Mouse (Mus musculus): ENCODE data around the gene Zfand6. TPM values are rescaled to one million over a fixed set of nuclear protein-coding genes. Genes with fewer than 3 reads are reported as not detected.

The Zfand6 gene
- polyA plus RNA-seq, 1 experiment from 2014 or later, result 153 TPM

DNA sequence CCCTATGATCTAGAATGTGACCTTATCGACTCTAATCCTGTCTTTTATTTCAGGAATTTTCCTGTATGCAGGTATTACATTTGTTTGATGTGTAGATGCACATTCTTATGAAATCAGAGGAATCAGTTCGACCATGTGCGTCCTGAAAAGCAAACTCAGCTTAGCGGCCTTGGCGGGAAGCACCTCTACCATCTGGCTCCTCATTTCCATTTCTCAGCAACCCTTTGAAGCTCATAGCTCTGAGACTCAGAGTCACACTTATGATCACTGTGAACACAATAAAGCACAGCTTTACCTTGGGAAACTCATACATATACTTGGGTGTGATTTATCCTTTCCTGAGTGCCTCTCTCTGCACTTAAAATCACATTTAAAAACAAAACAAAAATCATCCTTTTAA, 21.8 kb downstream of the Zfand6 start:
- no peak for ATAC-seq (replicated peaks; ENCODE audit: extremely low read depth, insufficient read depth, low FRiP score)
- H3K4me1 ChIP-seq (ENCODE audit: control insufficient read depth, insufficient read depth, low read length), result peaks cover 14% of the 10 kb centered on the region
- no peak overlapping the region for H3K4me3 ChIP-seq (ENCODE audit: low read length)
- no peak overlapping the region for H3K4me2 ChIP-seq (ENCODE audit: low read depth, low read length)
- H3K36me3 ChIP-seq (ENCODE audit: control insufficient read depth, insufficient read depth), result no peaks in the 10 kb centered on the region
- H3K9ac ChIP-seq (ENCODE audit: low read length), result no peak overlapping the region
- no peaks in the 10 kb centered on the region for H3K9me3 ChIP-seq (replicated peaks; ENCODE audit: control insufficient read depth, low read length)
- WGBS, result 90% methylated on average over 5 of the region's 5 CpGs
- no peaks in the 10 kb centered on the region for H3K27me3 ChIP-seq (ENCODE audit: control insufficient read depth, insufficient read depth, low read length)
- H3K27ac ChIP-seq (ENCODE audit: low read length), result no peak overlapping the region

GRCm38 (mm10) chr7:84652740-84653139, 37.0 kb downstream of the Zfand6 start:
- H3K4me3 ChIP-seq (ENCODE audit: low read length), result no peak overlapping the region
- H3K9ac ChIP-seq (ENCODE audit: low read length), result no peak overlapping the region
- 0 out of 2 replicates have a peak, but pooled peaks cover 2% of the 10 kb centered on the region for H3K4me1 ChIP-seq (ENCODE audit: control insufficient read depth, insufficient read depth, low read length)
- WGBS, result 77% methylated on average over 2 of the region's 2 CpGs
- ATAC-seq (replicated peaks; ENCODE audit: extremely low read depth, insufficient read depth, low FRiP score), result no peak
- H3K36me3 ChIP-seq (ENCODE audit: control insufficient read depth, insufficient read depth), result no peaks in the 10 kb centered on the region
- no peaks in the 10 kb centered on the region for H3K27me3 ChIP-seq (ENCODE audit: control insufficient read depth, insufficient read depth, low read length)
- no peak overlapping the region for H3K27ac ChIP-seq (ENCODE audit: low read length)
- H3K4me2 ChIP-seq (ENCODE audit: low read depth, low read length), result no peak overlapping the region
- no peaks in the 10 kb centered on the region for H3K9me3 ChIP-seq (replicated peaks; ENCODE audit: control insufficient read depth, low read length)

GRCm38 (mm10) chr7:84651987-84652321, 37.8 kb downstream of the Zfand6 start:
- no peak for ATAC-seq (replicated peaks; ENCODE audit: extremely low read depth, insufficient read depth, low FRiP score)
- no peak overlapping the region for H3K9ac ChIP-seq (ENCODE audit: low read length)
- H3K27ac ChIP-seq (ENCODE audit: low read length), result no peak overlapping the region
- H3K4me2 ChIP-seq (ENCODE audit: low read depth, low read length), result no peak overlapping the region
- no peak overlapping the region for H3K4me3 ChIP-seq (ENCODE audit: low read length)
- H3K4me1 ChIP-seq (ENCODE audit: control insufficient read depth, insufficient read depth, low read length), result 0 out of 2 replicates have a peak, but pooled peaks cover 2% of the 10 kb centered on the region
- WGBS, result 57% methylated on average over 2 of the region's 2 CpGs
- H3K9me3 ChIP-seq (replicated peaks; ENCODE audit: control insufficient read depth, low read length), result no peaks in the 10 kb centered on the region
- no peaks in the 10 kb centered on the region for H3K36me3 ChIP-seq (ENCODE audit: control insufficient read depth, insufficient read depth)
- H3K27me3 ChIP-seq (ENCODE audit: control insufficient read depth, insufficient read depth, low read length), result no peaks in the 10 kb centered on the region

DNA sequence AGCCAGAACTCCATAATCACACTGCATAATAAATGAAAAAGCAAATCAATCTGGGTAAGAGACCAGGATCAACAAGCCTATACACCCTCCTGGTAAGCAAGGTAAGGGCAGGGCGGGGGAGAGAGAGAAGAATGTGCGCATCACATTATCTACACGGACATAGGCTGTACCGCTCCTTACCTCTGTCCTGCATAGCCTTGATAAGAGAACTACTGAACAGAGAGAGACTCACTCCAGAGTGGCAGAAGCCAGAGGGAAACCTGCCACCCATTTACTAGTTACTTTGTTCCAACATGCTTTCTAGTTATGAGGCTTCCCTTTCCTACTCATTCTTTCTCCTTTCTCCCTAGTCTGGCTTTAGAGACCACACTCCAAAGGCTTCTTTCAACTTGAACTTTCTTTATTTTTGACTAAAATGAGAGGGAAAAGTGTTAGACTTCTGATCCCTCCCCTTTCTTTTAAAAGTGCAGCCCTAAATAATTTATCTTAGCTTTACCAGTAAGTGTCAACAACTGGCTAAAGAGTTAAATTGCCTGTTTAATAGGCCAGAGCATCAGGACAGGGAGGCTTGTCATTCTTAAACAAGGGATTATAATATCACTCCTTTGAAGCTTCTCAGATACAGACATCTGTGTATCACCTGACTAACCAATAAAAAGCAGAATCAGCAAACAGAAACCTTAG, 38.3 kb downstream of the Zfand6 start:
- 57% methylated on average over 4 of the region's 4 CpGs for WGBS
- no peak overlapping the region for H3K27ac ChIP-seq (ENCODE audit: low read length)
- no peak for ATAC-seq (replicated peaks; ENCODE audit: extremely low read depth, insufficient read depth, low FRiP score)
- no peak overlapping the region for H3K9ac ChIP-seq (ENCODE audit: low read length)
- H3K4me2 ChIP-seq (ENCODE audit: low read depth, low read length), result no peak overlapping the region
- no peaks in the 10 kb centered on the region for H3K27me3 ChIP-seq (ENCODE audit: control insufficient read depth, insufficient read depth, low read length)
- H3K4me1 ChIP-seq (ENCODE audit: control insufficient read depth, insufficient read depth, low read length), result 0 out of 2 replicates have a peak, but pooled peaks cover 2% of the 10 kb centered on the region
- no peaks in the 10 kb centered on the region for H3K9me3 ChIP-seq (replicated peaks; ENCODE audit: control insufficient read depth, low read length)
- no peak overlapping the region for H3K4me3 ChIP-seq (ENCODE audit: low read length)
- no peaks in the 10 kb centered on the region for H3K36me3 ChIP-seq (ENCODE audit: control insufficient read depth, insufficient read depth)

DNA sequence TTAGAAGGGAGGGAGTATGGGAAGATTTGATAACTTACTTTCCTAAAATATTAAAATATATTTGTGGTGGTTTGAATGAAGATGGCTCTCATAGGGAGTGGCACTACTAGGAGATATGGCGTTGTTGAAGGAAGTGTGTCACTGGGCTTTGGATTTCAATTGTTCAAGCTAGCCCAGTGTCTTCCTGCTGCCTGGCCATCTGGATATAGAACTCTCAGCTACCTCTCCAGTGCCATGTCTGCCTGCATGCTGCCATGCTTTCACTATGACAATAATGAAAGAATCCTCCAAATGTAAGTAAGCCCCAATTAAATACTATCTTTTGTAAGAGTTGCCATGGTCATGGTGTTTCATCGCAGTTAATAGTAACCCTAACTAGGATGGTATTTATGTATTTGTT, 40.7 kb downstream of the Zfand6 start:
- no peak overlapping the region for H3K4me2 ChIP-seq (ENCODE audit: low read depth, low read length)
- WGBS, result 88% methylated on average over 2 of the region's 2 CpGs
- H3K36me3 ChIP-seq (ENCODE audit: control insufficient read depth, insufficient read depth), result no peaks in the 10 kb centered on the region
- 0 out of 2 replicates have a peak, but pooled peaks cover 2% of the 10 kb centered on the region for H3K4me1 ChIP-seq (ENCODE audit: control insufficient read depth, insufficient read depth, low read length)
- H3K27ac ChIP-seq (ENCODE audit: low read length), result no peak overlapping the region
- H3K27me3 ChIP-seq (ENCODE audit: control insufficient read depth, insufficient read depth, low read length), result no peaks in the 10 kb centered on the region
- no peak overlapping the region for H3K4me3 ChIP-seq (ENCODE audit: low read length)
- no peak overlapping the region for H3K9ac ChIP-seq (ENCODE audit: low read length)
- H3K9me3 ChIP-seq (replicated peaks; ENCODE audit: control insufficient read depth, low read length), result no peaks in the 10 kb centered on the region
- no peak for ATAC-seq (replicated peaks; ENCODE audit: extremely low read depth, insufficient read depth, low FRiP score)

- WGBS, result 86% methylated on average over 1 of the region's 1 CpGs
- Histone ChIP-seq H3K4me1 (ENCODE audit: control insufficient read depth, insufficient read depth, low read length) (0 out of 2 replicates have a peak, but pooled peaks cover 1% of the 10 kb centered on the region), H3K9ac (ENCODE audit: low read length) (no peak overlapping the region), H3K27me3 (ENCODE audit: control insufficient read depth, insufficient read depth, low read length) (no peaks in the 10 kb centered on the region), H3K4me3 (ENCODE audit: low read length) (no peak overlapping the region), H3K27ac (ENCODE audit: low read length) (no peak overlapping the region), H3K36me3 (ENCODE audit: control insufficient read depth, insufficient read depth) (no peaks in the 10 kb centered on the region), H3K9me3 (replicated peaks; ENCODE audit: control insufficient read depth, low read length) (no peaks in the 10 kb centered on the region), H3K4me2 (ENCODE audit: low read depth, low read length) (no peak overlapping the region)
- ATAC-seq (replicated peaks; ENCODE audit: extremely low read depth, insufficient read depth, low FRiP score), result no peak
These were observed 43.5 kb downstream of the Zfand6 start for GRCm38 (mm10) chr7:84646256-84646655.

DNA sequence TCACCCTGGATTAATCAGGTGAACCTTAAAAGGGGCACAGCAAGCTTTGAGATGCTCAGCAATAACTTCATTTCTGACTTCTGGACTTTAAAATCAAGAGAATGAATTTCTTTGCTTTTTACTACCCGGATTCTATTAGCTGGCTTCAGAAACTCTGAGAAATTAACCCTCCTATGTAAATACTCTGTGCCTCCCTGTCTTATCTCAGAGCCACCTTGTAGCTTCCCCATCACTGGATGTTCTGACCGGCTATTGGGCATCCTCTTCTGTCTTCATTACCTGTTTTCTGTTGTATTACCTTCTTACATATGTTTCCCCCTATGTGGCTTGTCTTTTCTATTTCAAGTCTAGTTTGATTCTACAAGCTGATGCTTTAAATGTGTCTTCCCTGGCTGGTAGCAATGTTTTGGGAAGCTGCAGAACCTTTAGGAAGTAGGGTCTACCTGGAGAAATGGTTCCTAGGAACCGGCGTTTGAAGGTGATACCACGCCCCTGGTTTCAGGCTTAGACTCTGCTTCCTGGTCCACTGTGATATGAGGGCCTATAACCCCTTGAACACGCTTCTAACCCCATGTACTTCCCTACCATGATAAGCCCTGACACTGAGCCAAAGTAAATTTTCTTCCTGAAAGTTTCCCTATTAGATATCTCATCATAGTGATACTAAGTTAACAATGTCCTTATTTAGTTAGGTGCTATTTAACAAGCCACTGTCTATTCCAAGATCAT, 46.3 kb downstream of the Zfand6 start:
- Histone ChIP-seq H3K9me3 (replicated peaks; ENCODE audit: control insufficient read depth, low read length) (no peaks in the 10 kb centered on the region), H3K4me2 (ENCODE audit: low read depth, low read length) (no peak overlapping the region), H3K4me1 (ENCODE audit: control insufficient read depth, insufficient read depth, low read length) (no peaks in the 10 kb centered on the region), H3K4me3 (ENCODE audit: low read length) (no peak overlapping the region), H3K9ac (ENCODE audit: low read length) (no peak overlapping the region), H3K27me3 (ENCODE audit: control insufficient read depth, insufficient read depth, low read length) (no peaks in the 10 kb centered on the region), H3K27ac (ENCODE audit: low read length) (no peak overlapping the region), H3K36me3 (ENCODE audit: control insufficient read depth, insufficient read depth) (no peaks in the 10 kb centered on the region)
- ATAC-seq (replicated peaks; ENCODE audit: extremely low read depth, insufficient read depth, low FRiP score), result no peak
- WGBS, result 73% methylated on average over 6 of the region's 6 CpGs

DNA sequence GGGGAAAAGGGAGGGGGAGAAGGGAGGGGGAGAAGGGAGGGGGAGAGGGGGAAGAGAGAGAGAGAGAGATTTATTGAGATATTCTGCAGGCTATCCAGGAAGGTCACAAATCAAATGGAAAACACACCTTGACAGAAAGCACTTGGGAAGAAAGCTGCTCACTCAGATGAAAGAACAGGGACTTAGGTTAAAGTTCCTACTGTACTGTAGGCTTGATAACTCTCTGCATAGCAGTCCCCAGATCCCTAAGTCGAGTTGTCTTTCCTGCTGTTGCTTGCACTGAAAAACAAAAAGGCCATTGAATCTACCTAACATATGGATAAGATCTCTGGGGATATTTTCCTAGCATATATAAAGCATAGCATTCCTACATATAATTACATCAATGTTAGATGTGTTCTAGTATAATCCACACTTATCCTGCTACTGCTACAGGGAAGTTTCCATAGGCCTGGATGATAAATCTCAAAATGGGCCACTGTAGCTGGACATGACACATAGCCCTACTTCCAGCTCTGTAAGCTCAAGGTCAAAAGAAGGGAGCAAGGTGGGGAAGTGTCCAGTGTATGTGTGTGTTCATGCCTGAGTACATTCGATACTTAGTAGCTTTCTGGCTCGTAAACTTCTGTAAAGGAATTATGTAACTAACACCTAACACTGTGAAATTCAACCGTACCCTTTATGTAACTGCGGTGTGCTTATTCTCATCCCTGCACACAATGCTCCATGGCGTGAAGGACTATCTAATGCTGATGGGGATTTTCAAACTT, 47.4 kb downstream of the Zfand6 start:
- H3K27me3 ChIP-seq (ENCODE audit: control insufficient read depth, insufficient read depth, low read length), result no peaks in the 10 kb centered on the region
- no peak overlapping the region for H3K4me2 ChIP-seq (ENCODE audit: low read depth, low read length)
- no peak for ATAC-seq (replicated peaks; ENCODE audit: extremely low read depth, insufficient read depth, low FRiP score)
- no peaks in the 10 kb centered on the region for H3K36me3 ChIP-seq (ENCODE audit: control insufficient read depth, insufficient read depth)
- 80% methylated on average over 6 of the region's 6 CpGs for WGBS
- H3K9me3 ChIP-seq (replicated peaks; ENCODE audit: control insufficient read depth, low read length), result no peaks in the 10 kb centered on the region
- H3K27ac ChIP-seq (ENCODE audit: low read length), result no peak overlapping the region
- H3K9ac ChIP-seq (ENCODE audit: low read length), result no peak overlapping the region
- H3K4me1 ChIP-seq (ENCODE audit: control insufficient read depth, insufficient read depth, low read length), result no peaks in the 10 kb centered on the region
- H3K4me3 ChIP-seq (ENCODE audit: low read length), result no peak overlapping the region

DNA sequence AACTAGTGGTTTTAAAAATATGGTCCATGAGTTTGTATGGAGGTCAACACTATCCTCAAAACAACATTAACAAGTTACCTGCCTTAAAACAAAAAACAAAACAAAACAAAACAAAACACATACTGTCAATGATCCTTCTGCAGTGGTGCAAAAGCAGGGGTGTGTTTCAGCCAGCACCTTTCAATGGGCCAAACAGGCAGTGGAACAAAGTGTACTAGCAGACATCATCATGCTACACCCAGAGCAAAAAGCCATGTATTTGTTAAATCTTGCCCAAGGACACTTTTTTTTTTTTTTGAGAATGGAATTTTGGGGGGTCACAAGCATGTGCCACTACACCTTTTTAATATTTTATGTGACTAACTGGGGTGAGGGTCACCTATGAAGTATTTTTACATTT, 52.8 kb downstream of the Zfand6 start:
- no peak overlapping the region for H3K4me3 ChIP-seq (ENCODE audit: low read length)

More for the DNA sequence above, 52.8 kb downstream of the Zfand6 start:
- Histone ChIP-seq H3K36me3 (ENCODE audit: control insufficient read depth, insufficient read depth) (peaks cover 14% of the 10 kb centered on the region), H3K9ac (ENCODE audit: low read length) (no peak overlapping the region), H3K27ac (ENCODE audit: low read length) (no peak overlapping the region), H3K4me2 (ENCODE audit: low read depth, low read length) (no peak overlapping the region), H3K9me3 (replicated peaks; ENCODE audit: control insufficient read depth, low read length) (no peaks in the 10 kb centered on the region), H3K27me3 (ENCODE audit: control insufficient read depth, insufficient read depth, low read length) (no peaks in the 10 kb centered on the region), H3K4me1 (ENCODE audit: control insufficient read depth, insufficient read depth, low read length) (no peaks in the 10 kb centered on the region)
- no peak for ATAC-seq (replicated peaks; ENCODE audit: extremely low read depth, insufficient read depth, low FRiP score)

Data from heart, embryonic 16.5 days (tissue).